Mouse (Mus musculus): Measurements from ENCODE around the gene Drd1. TPM values are rescaled to one million over a fixed set of nuclear protein-coding genes. Genes with fewer than 3 reads are reported as not detected.

The Drd1 gene
- polyA plus RNA-seq, 1 experiment = not detected

DNA sequence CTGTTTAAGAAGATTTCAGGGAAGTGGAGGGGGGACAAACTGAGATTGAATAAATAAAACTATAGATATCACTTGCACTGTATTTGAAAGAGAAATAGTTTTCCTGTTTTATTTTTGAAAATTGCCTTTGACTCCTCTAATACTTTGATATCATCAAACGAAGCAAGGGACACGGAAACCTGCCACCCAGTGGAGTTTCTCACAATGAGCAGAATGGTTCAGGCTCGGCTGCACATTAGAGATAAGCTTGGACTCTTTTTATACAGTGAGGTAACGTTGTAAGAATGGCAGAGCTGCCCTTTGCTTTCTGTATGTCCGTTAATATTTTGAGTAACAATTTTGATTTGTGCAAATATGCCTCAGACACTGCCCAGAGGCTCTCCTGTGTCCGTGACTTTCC lies 36.2 kb upstream of the Drd1 start:
- H3K4me1 ChIP-seq (ENCODE audit: control insufficient read depth, insufficient read depth, low read length) = no peaks in the 10 kb centered on the region
- WGBS = 80% methylated on average over 6 of the region's 6 CpGs
- TF ChIP-seq CTCF (IDR thresholded peaks at IDR 0.05; ENCODE audit: insufficient read depth, low read length) = no peak
- TF ChIP-seq POLR2A (IDR thresholded peaks at IDR 0.05; ENCODE audit: borderline replicate concordance, extremely low read depth, low read depth, low read length) = no peak
- no peak overlapping the region for H3K4me3 ChIP-seq (replicated peaks; ENCODE audit: extremely low read depth, low read depth, low read length)
- no peak for DNase-seq

DNA sequence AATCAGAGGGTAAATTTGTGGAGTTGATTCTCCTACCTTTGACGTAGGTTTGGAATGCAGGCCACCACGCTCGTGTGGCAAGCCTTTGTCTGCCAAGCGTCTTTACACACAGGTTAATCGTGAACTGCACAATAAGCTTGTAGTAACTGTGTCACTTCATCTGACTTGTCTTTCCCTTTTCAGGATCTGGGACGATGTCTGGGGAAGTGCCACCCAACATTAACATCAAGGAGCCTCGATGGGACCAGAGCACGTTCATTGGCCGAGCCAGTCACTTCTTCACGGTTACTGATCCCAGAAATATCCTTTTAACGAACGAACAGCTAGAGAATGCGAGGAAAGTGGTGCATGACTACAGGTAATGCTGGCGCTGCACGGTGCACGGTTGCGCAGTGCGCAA lies 29.8 kb upstream of the Drd1 start:
- TF ChIP-seq CTCF (IDR thresholded peaks at IDR 0.05; ENCODE audit: insufficient read depth, low read length) (no peak), POLR2A (IDR thresholded peaks at IDR 0.05; ENCODE audit: borderline replicate concordance, extremely low read depth, low read depth, low read length) (no peak)
- H3K4me3 ChIP-seq (replicated peaks; ENCODE audit: extremely low read depth, low read depth, low read length) = no peak overlapping the region
- no peak for DNase-seq
- no peaks in the 10 kb centered on the region for H3K4me1 ChIP-seq (ENCODE audit: control insufficient read depth, insufficient read depth, low read length)
- WGBS = 87% methylated on average over 18 of the region's 18 CpGs

DNA sequence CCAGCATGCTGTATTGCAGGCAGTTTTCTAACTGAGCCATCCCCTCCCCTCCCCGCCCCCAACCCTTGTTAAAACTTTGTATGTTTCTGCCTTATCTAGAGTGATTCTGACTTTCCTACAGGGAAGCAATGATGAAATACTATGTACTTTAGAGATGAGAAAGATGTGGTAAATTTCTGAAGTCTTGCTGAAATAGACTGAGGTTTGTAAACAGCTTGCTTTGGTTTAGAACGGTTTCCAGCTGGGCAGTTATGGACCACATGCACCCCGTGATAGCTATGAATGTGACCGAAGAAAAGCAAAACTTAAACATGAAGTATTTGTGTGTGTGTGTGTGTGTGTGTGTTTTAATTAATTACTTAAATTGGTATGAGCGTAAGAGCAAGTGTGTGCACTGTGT lies 29.3 kb upstream of the Drd1 start:
- 72% methylated on average over 5 of the region's 5 CpGs for WGBS
- H3K4me3 ChIP-seq (replicated peaks; ENCODE audit: extremely low read depth, low read depth, low read length) = no peak overlapping the region
- no peaks in the 10 kb centered on the region; the same call in 1 of the 2 replicates for H3K4me1 ChIP-seq (ENCODE audit: control insufficient read depth, insufficient read depth, low read length)
- no peak for TF ChIP-seq POLR2A (IDR thresholded peaks at IDR 0.05; ENCODE audit: borderline replicate concordance, extremely low read depth, low read depth, low read length)
- no peak for TF ChIP-seq CTCF (IDR thresholded peaks at IDR 0.05; ENCODE audit: insufficient read depth, low read length)
- no peak for DNase-seq

DNA sequence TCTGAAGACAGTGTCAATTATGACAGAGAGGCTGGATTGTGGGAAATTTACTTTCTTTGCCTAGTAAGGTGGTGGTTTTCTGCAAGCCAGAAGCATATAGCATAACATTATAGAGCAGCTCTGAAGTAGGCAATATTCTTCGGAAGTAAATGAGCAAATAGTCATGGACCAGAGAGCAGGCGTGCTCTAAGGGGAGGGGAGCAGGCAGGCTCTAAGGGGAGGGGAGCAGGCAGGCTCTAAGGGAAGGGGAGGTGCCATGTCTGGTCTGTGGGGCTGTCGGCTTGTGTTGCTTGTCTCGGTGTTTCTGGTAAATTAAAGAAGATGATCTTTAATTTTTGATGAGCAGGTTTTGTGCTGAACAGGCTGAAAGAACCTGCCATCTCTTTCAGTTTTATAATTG lies 28.7 kb upstream of the Drd1 start:
- 55% methylated on average over 4 of the region's 4 CpGs for WGBS
- no peak overlapping the region for H3K4me3 ChIP-seq (replicated peaks; ENCODE audit: extremely low read depth, low read depth, low read length)
- H3K4me1 ChIP-seq (ENCODE audit: control insufficient read depth, insufficient read depth, low read length) = peaks cover 2% of the 10 kb centered on the region; the same call in 1 of the 2 replicates
- TF ChIP-seq CTCF (IDR thresholded peaks at IDR 0.05; ENCODE audit: insufficient read depth, low read length) (no peak), POLR2A (IDR thresholded peaks at IDR 0.05; ENCODE audit: borderline replicate concordance, extremely low read depth, low read depth, low read length) (no peak)
- DNase-seq = no peak

DNA sequence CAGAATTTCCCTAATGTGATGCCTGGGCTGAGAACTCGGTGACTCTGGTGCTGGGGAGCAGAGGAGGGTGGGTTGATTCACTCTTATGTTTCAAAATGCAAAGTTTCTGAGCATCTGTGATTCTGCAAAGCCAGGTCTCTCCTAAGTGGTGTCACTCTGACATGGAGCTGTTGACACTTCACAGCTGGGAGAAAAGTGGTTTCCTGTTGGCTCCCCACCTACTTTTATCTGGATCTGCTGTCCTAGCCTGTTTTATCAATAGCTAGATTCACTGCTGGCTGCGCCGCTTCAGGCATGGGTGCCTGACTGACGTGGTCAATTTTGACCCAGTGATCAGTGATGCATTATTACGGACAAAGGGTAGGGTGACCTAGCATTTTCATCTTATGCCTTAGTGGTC lies 27.4 kb upstream of the Drd1 start:
- WGBS = 76% methylated on average over 5 of the region's 5 CpGs
- H3K4me1 ChIP-seq (ENCODE audit: control insufficient read depth, insufficient read depth, low read length) = peaks cover 2% of the 10 kb centered on the region; the same call in 1 of the 2 replicates
- no peak overlapping the region for H3K4me3 ChIP-seq (replicated peaks; ENCODE audit: extremely low read depth, low read depth, low read length)
- TF ChIP-seq CTCF (IDR thresholded peaks at IDR 0.05; ENCODE audit: insufficient read depth, low read length) (no peak), POLR2A (IDR thresholded peaks at IDR 0.05; ENCODE audit: borderline replicate concordance, extremely low read depth, low read depth, low read length) (no peak)
- DNase-seq = no peak

DNA sequence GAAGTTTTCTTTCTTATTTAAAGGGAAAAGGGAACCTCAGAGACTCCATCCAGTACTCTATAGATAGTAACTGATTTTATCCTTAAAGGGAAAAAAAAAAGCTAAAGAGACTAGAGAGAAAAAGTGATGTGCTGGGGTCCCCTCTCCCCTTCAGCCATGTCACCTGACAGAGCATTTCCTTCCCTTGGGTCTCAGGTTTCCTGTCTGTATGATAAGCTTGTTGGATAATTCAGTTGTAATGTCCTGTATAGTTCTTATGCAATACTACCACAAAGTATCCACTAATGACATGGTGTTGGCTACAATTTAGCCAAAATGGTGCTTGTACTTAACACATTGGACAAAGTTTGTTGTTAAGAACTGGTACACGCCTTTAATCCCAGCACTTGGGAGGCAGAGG lies 25.3 kb upstream of the Drd1 start:
- H3K4me3 ChIP-seq (replicated peaks; ENCODE audit: extremely low read depth, low read depth, low read length) = no peak overlapping the region
- 84% methylated on average over 1 of the region's 1 CpGs for WGBS
- H3K4me1 ChIP-seq (ENCODE audit: control insufficient read depth, insufficient read depth, low read length) = peaks cover 2% of the 10 kb centered on the region; the same call in 1 of the 2 replicates
- TF ChIP-seq POLR2A (IDR thresholded peaks at IDR 0.05; ENCODE audit: borderline replicate concordance, extremely low read depth, low read depth, low read length) (no peak), CTCF (IDR thresholded peaks at IDR 0.05; ENCODE audit: insufficient read depth, low read length) (no peak)
- no peak for DNase-seq

DNA sequence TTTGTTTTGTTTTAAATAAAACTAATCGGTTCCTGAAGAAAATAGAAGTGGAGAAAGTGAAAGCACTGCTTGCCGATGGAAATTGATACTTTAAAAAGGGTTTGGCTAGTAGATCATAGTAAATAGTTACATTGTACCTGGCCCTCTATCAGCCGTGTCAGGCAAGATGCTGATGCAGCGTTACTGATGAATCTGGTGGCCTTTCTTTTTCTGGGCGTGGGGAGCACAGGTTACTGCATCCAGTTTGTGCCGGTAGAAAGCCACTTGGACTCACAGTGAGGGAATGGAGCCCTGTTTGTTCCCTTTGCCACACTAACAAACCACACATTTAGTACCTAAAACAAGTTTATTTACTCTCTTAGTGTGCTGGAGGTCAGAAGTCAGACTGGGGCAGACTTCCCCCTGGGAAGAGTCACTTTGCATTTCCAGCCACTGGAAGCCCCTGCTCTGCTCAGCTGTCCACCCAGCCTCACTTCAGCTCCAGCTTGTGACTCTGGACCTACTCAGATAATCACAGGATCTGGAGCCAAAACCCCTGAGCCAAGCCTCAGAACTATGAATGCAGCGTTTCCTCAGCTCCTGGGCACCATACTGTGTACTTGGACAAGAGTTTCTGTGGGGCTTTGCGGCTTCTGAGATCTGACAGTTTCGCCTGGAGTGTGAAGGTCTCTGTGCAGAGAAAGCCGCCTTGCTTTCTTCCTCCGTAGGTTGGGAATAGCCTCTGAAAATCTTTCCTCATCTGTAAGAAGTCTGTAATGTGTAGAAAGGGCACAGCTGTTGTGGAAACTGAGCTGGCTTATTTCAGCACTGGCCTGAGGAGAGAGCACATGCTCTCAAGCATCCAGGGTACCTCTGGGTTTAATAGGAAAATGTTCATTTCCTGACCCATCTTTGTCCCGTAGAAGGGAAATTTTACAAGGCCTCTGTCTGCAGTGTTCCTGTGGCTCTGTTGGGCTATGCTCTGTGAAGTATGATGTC lies 24.6 kb upstream of the Drd1 start:
- Histone ChIP-seq H3K4me1 (ENCODE audit: control insufficient read depth, insufficient read depth, low read length) (peaks cover 2% of the 10 kb centered on the region; the same call in 1 of the 2 replicates), H3K4me3 (replicated peaks; ENCODE audit: extremely low read depth, low read depth, low read length) (no peak overlapping the region)
- no peak for TF ChIP-seq POLR2A (IDR thresholded peaks at IDR 0.05; ENCODE audit: borderline replicate concordance, extremely low read depth, low read depth, low read length)
- TF ChIP-seq CTCF (IDR thresholded peaks at IDR 0.05; ENCODE audit: insufficient read depth, low read length) = no peak
- 63% methylated on average over 12 of the region's 12 CpGs for WGBS
- DNase-seq = no peak

DNA sequence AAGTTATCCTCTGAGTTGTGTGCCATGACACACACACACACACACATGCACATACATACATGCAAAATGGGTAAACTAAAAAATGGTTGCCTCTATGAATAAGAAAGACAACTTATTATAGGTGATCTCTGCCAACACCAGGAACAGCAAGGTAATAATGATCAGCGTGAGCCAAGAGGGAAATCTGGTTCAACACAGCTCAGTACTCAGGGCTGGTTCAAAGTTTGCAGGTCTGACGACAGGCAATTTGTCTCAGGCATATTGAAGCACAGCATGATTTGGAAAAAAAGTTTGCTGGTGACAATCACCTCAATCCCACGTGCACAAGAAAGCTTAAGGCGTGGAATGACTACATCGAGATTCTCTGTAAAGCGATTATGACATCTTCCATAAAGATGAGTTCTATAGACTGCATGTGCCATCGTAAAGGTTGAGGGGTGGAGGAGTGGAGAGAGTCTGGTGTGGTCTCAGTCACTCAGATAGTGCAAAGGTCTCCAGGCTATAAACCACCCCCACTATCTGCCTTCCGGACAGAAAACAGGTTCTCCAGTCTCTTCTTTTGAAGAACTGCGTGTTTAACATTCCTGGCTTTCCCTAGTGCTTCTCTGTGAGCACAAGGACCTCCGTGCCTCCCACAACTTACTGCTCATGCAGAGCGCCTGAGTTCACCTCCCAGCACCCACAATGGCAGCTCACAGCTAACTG lies 22.1 kb upstream of the Drd1 start:
- no peak for DNase-seq
- no peak for TF ChIP-seq POLR2A (IDR thresholded peaks at IDR 0.05; ENCODE audit: borderline replicate concordance, extremely low read depth, low read depth, low read length)
- no peak for TF ChIP-seq CTCF (IDR thresholded peaks at IDR 0.05; ENCODE audit: insufficient read depth, low read length)
- 74% methylated on average over 11 of the region's 11 CpGs for WGBS
- Histone ChIP-seq H3K4me3 (replicated peaks; ENCODE audit: extremely low read depth, low read depth, low read length) (no peak overlapping the region), H3K4me1 (ENCODE audit: control insufficient read depth, insufficient read depth, low read length) (peaks cover 2% of the 10 kb centered on the region; the same call in 1 of the 2 replicates)

DNA sequence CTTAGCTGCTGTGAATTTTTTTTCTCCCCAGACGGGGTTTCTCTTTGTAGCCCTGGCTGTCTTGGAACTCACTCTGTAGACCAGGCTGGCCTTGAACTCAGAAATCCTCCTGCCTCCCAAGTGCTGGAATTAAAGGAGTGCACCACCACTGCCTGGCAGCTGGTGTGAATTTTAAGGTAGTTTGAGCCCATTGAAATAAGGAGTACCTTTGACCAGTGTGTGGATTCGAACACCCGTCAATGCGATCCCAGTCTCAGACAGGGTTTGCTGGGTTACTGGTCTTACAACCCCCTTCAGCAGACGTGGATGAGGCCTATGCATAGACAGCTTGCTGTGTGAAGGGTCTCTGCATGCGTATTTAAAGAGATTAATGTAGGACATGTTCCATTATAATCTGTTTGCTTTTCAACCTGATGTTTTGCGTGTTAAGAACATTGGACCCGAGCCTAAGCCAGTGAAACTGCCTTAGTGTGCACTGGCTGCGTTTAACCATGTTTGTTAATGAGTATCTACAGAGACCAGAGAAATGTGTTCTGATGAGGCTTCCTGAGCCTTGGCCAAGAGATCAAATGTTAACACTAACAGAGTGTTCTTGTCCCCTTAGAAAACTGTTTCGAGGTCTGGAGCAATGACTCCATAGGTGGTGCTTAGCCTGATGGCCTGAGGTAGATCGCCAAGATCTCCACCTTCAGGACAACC lies 21.4 kb upstream of the Drd1 start:
- no peak for TF ChIP-seq CTCF (IDR thresholded peaks at IDR 0.05; ENCODE audit: insufficient read depth, low read length)
- DNase-seq = no peak
- H3K4me1 ChIP-seq (ENCODE audit: control insufficient read depth, insufficient read depth, low read length) = peaks cover 2% of the 10 kb centered on the region; the same call in 1 of the 2 replicates
- WGBS = 86% methylated on average over 11 of the region's 11 CpGs
- no peak overlapping the region for H3K4me3 ChIP-seq (replicated peaks; ENCODE audit: extremely low read depth, low read depth, low read length)
